Comparison of ENCODE assay signal across 38 mouse cellular contexts in genomic region chr11:94718113-94718909, GRCm38 (mm10). TPM values are rescaled to one million over a fixed set of nuclear protein-coding genes. Genes with fewer than 3 reads are reported as not detected.
DNase-seq lines count a peak whose midpoint lies in the region; ATAC-seq and TF ChIP-seq lines count a peak whose summit lies in the region.
"Had no signal": no experiment of that assay in that cellular context is flagged by ENCODE, and none has a peak within 500 bp of the region (broad histone marks: within the 10 kb centered on the region; RNA-seq: fewer than 3 reads in every experiment).

No protein-coding gene starts in this region.

- DNase-seq in heart, adult 2 months, result no peak
- DNase-seq in heart, adult 9 months (ENCODE audit: low spot score in 2 of 2), result no peak
- peak; percentile 15 for DNase-seq in retina, postnatal 1 day
- no peak for DNase-seq in retina, embryonic 14.5 days (ENCODE audit: low spot score)
- peak; percentile 16 for DNase-seq in adipocyte (ENCODE audit: low spot score)
- DNase-seq in embryo, embryonic 11 days, result no peak
- DNase-seq: B cell, adult 2 months; cerebellum, adult 11 months; cerebellum, adult 9-10 months; cerebellum, postnatal 36 days; gastrocnemius, postnatal 25 days; kidney, adult 9 months; kidney, postnatal 14 days; layer of hippocampus, adult 9-11 months; liver, embryonic 13.5 days; lung, postnatal 10 days; right cerebral cortex, postnatal 14 days had no signal

- no peak for TF ChIP-seq POLR2A in heart, adult 2 months (IDR thresholded peaks at IDR 0.05; ENCODE audit: insufficient read depth, low read depth, low read length)

- no peaks in the 10 kb centered on the region for H3K4me1 ChIP-seq in heart, adult 2 months (ENCODE audit: control insufficient read depth, insufficient read depth, low read length)
- peaks cover 8% of the 10 kb centered on the region; the same call in 1 of the 2 replicates for H3K4me1 ChIP-seq in kidney, embryonic 14.5 days (ENCODE audit: control insufficient read depth, insufficient read depth, low read length)

- H3K27me3 ChIP-seq in heart, adult 2 months (ENCODE audit: control insufficient read depth, insufficient read depth, low read length), result 0 out of 2 replicates have a peak, but pooled peaks cover 1% of the 10 kb centered on the region
- no peaks in the 10 kb centered on the region for H3K27me3 ChIP-seq in kidney, embryonic 14.5 days (ENCODE audit: control insufficient read depth, insufficient read depth, low read length)
- H3K27me3 ChIP-seq: embryonic facial prominence, embryonic 13.5 days; neural tube, embryonic 12.5 days had no signal

- peak overlapping the region; percentile 13; the same call in 1 of the 2 replicates for H3K27ac ChIP-seq in heart, adult 2 months
- no peak overlapping the region for H3K27ac ChIP-seq in kidney, embryonic 14.5 days (ENCODE audit: low read depth, low read length)
- H3K27ac ChIP-seq: embryonic facial prominence, embryonic 13.5 days; forebrain, embryonic 13.5 days; hindbrain, embryonic 14.5 days; limb, embryonic 15.5 days; liver, embryonic 13.5 days; neural tube, embryonic 12.5 days had no signal

- H3K79me2 ChIP-seq in heart, adult 2 months (replicated peaks; ENCODE audit: control insufficient read depth, insufficient read depth, low read length), result no peaks in the 10 kb centered on the region

- H3K36me3 ChIP-seq in heart, adult 2 months (ENCODE audit: control insufficient read depth, insufficient read depth, low read length), result no peaks in the 10 kb centered on the region
- H3K36me3 ChIP-seq in kidney, embryonic 14.5 days (ENCODE audit: control insufficient read depth, insufficient read depth, low read length), result no peaks in the 10 kb centered on the region
- H3K36me3 ChIP-seq: embryonic facial prominence, embryonic 13.5 days; limb, embryonic 10.5 days; limb, embryonic 15.5 days; liver, embryonic 13.5 days; neural tube, embryonic 12.5 days had no signal

- TF ChIP-seq EP300 in heart, adult 2 months (IDR thresholded peaks at IDR 0.05; ENCODE audit: insufficient read depth, low read depth, low read length), result no peak

- no peak for TF ChIP-seq CTCF in heart, adult 2 months (IDR thresholded peaks at IDR 0.05)

- 67% methylated on average over 7 of the region's 7 CpGs for WGBS in heart, adult 2 months
- WGBS in kidney, embryonic 14.5 days, result 94% methylated on average over 7 of the region's 7 CpGs

- no peak overlapping the region for H3K4me2 ChIP-seq in kidney, embryonic 14.5 days (replicated peaks; ENCODE audit: low read depth, low read length)
- H3K4me2 ChIP-seq: forebrain, embryonic 13.5 days; heart, embryonic 11.5 days; hindbrain, embryonic 14.5 days; limb, embryonic 15.5 days; liver, embryonic 13.5 days; midbrain, embryonic 11.5 days; neural tube, embryonic 12.5 days had no signal

- H3K4me3 ChIP-seq in heart, adult 2 months, result no peak overlapping the region
- no peak overlapping the region for H3K4me3 ChIP-seq in kidney, embryonic 14.5 days (ENCODE audit: low read length)
- H3K4me3 ChIP-seq: embryonic facial prominence, embryonic 13.5 days; erythroblast, embryonic 14.5 days; forebrain, embryonic 13.5 days; limb, embryonic 10.5 days; limb, embryonic 15.5 days; liver, embryonic 13.5 days; neural tube, embryonic 12.5 days had no signal

- peak; percentile 11; the same call in 1 of the 2 replicates for ATAC-seq in megakaryocyte progenitor cell, adult 5-6 weeks (replicated peaks; ENCODE audit: poor library complexity)
- no peak for ATAC-seq in kidney, embryonic 14.5 days (ENCODE audit: low FRiP score, low TSS enrichment)
- ATAC-seq: forebrain, embryonic 13.5 days; intestine, postnatal 0 days; midbrain, embryonic 16.5 days had no signal

- H3K9me3 ChIP-seq in kidney, embryonic 14.5 days (ENCODE audit: control insufficient read depth, low read length), result no peaks in the 10 kb centered on the region
- H3K9me3 ChIP-seq: embryonic facial prominence, embryonic 13.5 days; limb, embryonic 10.5 days; limb, embryonic 15.5 days; liver, embryonic 13.5 days; neural tube, embryonic 12.5 days had no signal

- no peak overlapping the region for H3K9ac ChIP-seq in heart, adult 2 months (ENCODE audit: low read depth, low read length)
- H3K9ac ChIP-seq in kidney, embryonic 14.5 days (ENCODE audit: low read depth, low read length), result no peak overlapping the region
- H3K9ac ChIP-seq: embryonic facial prominence, embryonic 13.5 days; forebrain, embryonic 13.5 days; hindbrain, embryonic 14.5 days; limb, embryonic 15.5 days; liver, embryonic 13.5 days; neural tube, embryonic 12.5 days had no signal

- intact Hi-C loops in heart, adult 2 months (cut with DNase I), result loop anchor here (5.0 kb wide), 2 partner anchors 86 to 171 kb away; partner anchors contain the start of gene Rsad1

RNA-seq across cellular contexts. Expression of gene Gm11541, which starts 14.0 kb away (rescaled TPM):
- not detected for total RNA-seq in heart, adult 2 months (2021)
- not detected in 2 replicates for polyA plus RNA-seq in heart, adult 2 months (2012; rRNA removed)
- not detected in 2 replicates for total RNA-seq in megakaryocyte progenitor cell, adult 5-6 weeks (2015)
- not detected in 2 replicates for total RNA-seq in megakaryocyte progenitor cell, adult 5-6 weeks (2017)
- 0.23 and 0.99 TPM in 2 replicates for polyA plus RNA-seq in kidney, embryonic 14.5 days (2014; fragmentation: Nextera tagmentation; extraction: Ambion mirVana)
- total RNA-seq: adrenal gland, postnatal 14 days; gastrocnemius, adult 18-20 months; gastrocnemius, postnatal 25 days; heart, postnatal 14 days; left cerebral cortex, postnatal 10 days had no signal
- polyA plus RNA-seq: erythroblast, embryonic 14.5 days; forebrain, embryonic 13.5 days; heart, embryonic 11.5 days; hindbrain, embryonic 14.5 days; limb, embryonic 10.5 days; liver, embryonic 13.5 days; midbrain, embryonic 11.5 days; midbrain, embryonic 16.5 days; small intestine, adult 2 months; testis, adult 2 months; urinary bladder, adult 2 months had no signal

RNA-seq across cellular contexts. Expression of gene Cdc34b, which starts 23.3 kb away (rescaled TPM):
- total RNA-seq in heart, adult 2 months (2021), result 1 to 10 TPM in 1 of 2 experiments, under 1 TPM in 1; 0.97 to 1.0 TPM
- 0.12 TPM in 1 of 2 replicates, not detected in the other for polyA plus RNA-seq in heart, adult 2 months (2012; rRNA removed)
- not detected in 2 replicates for total RNA-seq in megakaryocyte progenitor cell, adult 5-6 weeks (2015)
- not detected in 2 replicates for total RNA-seq in megakaryocyte progenitor cell, adult 5-6 weeks (2017)
- polyA plus RNA-seq in kidney, embryonic 14.5 days (2014; fragmentation: Nextera tagmentation; extraction: Ambion mirVana), result not detected in 2 replicates
- total RNA-seq: adrenal gland, postnatal 14 days had no signal
- polyA plus RNA-seq: embryonic facial prominence, embryonic 13.5 days; forebrain, embryonic 13.5 days; hindbrain, embryonic 14.5 days; limb, embryonic 15.5 days; midbrain, embryonic 11.5 days; neural tube, embryonic 12.5 days; stomach, embryonic 14.5 days had no signal

RNA-seq across cellular contexts. Expression of gene Xylt2, which starts 41.0 kb away (rescaled TPM):
- 1 to 10 TPM; 7.2 to 7.9 TPM for total RNA-seq in heart, adult 2 months (2021)
- polyA plus RNA-seq in heart, adult 2 months (2012; rRNA removed), result 11.6 and 12.1 TPM in 2 replicates
- total RNA-seq in megakaryocyte progenitor cell, adult 5-6 weeks (2015), result 1.8 and 2.2 TPM in 2 replicates
- 4.9 and 5.2 TPM in 2 replicates for total RNA-seq in megakaryocyte progenitor cell, adult 5-6 weeks (2017)
- 16.8 and 18.5 TPM in 2 replicates for polyA plus RNA-seq in kidney, embryonic 14.5 days (2014; fragmentation: Nextera tagmentation; extraction: Ambion mirVana)

Comparison
In these comparisons a context has a peak if more than half of its experiments do, and no peak if none do; other contexts are left out.
1. DNase-seq: peak in retina, postnatal 1 day (single experiment) and adipocyte (single experiment); none in heart, adult 2 months (0 of 2), heart, adult 9 months (0 of 2), retina, embryonic 14.5 days (single experiment) and embryo, embryonic 11 days (single experiment).